Mouse (Mus musculus): ENCODE measurements around the gene Zscan5b.
A peak's percentile ranks its signal among the peaks of the same experiment; 100 is the strongest.

DNA sequence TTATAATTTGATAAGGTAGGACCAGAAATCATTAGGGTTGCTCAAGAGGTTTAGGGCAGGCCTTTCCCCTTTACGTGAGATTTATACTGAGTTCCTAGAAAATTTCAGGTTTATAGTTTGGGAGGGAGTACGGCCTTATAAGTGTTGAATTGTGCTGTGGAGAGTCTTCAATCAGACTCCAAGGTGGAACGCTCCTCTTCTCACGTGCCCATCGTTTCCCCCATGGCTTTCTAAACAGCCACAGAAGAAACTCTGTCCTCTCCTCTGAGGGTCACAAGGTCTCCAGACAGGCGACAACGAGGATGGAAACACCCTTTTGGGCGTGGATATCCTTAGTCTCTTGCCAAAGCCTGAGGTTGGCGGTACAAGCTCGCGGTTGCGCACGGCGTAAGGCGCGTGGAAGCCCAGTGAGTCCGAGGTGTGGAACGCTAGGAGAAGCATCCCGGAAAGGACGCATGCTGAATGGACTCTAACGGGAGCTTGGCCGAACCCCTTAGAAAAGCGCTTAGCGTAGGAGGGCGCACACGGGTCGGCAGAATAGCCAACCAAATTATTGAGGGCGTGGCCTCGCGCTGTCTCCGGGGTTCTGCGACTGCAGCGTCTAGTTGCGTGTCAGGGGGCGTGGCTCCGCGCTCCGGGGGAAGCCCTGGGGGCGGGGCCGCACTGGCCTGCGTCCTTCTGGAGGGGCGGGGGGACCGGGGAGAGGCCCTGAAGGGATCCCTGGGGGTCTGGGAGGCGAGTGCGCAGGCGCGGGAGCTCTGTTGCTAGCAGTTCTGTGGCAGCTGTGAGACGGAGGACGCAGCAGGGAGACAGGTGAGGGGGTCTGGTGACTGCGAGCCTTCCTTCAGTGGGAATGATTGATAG, 64.0 kb downstream of the Zscan5b start, which contains the start of gene Zfp667:
- TF ChIP-seq POLR2A (IDR thresholded peaks at IDR 0.05; ENCODE audit: insufficient read depth, low read depth, low read length) (peak; percentile 80), CTCF (IDR thresholded peaks at IDR 0.05) (no peak)
